Mouse (Mus musculus): ENCODE results near the gene Ankrd9. TPM values are rescaled to one million over a fixed set of nuclear protein-coding genes. Genes with fewer than 3 reads are reported as not detected.
A peak's percentile ranks its signal among the peaks of the same experiment; 100 is the strongest.

Ankrd9 gene
- polyA plus RNA-seq (2016; fragmentation: Nextera tagmentation; extraction: Ambion mirVana): 14.8 and 19.1 TPM in 2 replicates

DNA sequence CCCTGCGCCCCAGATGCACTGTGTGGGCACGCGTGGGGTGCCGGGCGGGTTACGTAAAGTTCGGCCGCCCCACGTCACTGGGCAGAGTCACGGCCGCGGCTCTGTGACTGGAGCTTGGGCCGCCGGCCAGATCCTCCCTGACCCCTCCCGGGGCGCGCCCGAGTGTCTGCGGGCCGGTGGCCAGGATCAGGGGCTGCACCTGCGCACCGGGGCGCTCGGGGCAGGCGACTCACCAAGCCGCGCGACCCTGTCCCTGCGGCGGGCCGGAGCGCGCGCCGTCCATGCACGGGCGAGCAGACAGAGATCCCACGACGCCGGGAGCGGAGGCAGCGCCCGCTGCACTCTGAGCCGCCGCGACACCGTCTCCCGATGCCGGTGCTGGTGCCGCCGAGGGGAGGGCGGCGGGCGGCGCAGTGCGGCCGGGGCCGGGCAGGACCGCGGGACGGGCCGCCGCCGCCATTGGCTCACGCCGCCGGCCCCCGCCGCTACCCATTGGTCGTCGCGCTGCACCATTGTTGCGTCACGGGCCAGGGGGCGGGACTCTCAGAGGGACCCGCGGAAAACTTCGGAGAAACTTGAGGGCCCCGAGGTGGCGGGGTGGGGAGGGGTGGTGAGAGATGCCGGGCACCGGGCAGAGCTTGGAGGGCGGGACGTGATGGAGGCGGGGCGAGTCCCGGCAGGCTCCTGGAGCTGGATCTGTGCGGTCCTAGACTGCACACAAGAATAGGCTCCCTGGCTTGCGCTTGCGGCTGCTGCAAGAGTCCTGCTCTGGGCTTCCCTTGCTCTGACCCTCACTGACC is at the start of gene Ankrd9:
TSS of gene Ankrd9 (minus strand) at position 434 of the 800 bp plus-strand sequence.
- under 1% methylated on average over 86 of the region's 90 CpGs for WGBS

DNA sequence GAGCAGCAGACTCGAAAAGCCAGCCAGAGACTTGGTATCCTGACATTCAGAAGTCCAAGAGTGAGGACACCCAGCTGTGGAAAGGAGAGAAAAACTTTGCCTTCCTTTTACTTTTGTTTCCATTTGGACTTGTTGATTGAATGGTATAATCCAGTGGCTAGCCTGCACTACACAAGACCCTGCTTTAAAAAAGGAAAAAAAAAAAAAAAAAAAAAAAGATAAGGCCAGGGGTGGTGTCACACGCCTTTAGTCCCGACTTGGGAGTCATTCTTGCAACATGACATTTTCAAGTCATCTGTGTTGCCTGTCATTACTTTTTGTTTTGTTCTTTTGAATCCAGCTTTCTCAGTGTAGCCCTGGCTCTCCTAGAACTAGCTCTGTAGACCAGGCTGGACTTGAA is 42.7 kb upstream of the Ankrd9 start:
- Histone ChIP-seq H3K27me3 (ENCODE audit: insufficient read depth, poor library complexity, severe bottlenecking) (no peaks in the 10 kb centered on the region), H3K36me3 (no peaks in the 10 kb centered on the region), H3K9me3 (no peaks in the 10 kb centered on the region), H3K4me1 (0 out of 2 replicates have a peak, but pooled peaks cover 6% of the 10 kb centered on the region), H3K4me3 (no peak overlapping the region), H3K27ac (no peak overlapping the region)
- 46% methylated on average over 3 of the region's 3 CpGs for WGBS
- DNase-seq (ENCODE audit: low spot score): no peak

More for the DNA sequence above, at the start of gene Ankrd9:
- Histone ChIP-seq H3K4me1 (peaks cover 33% of the 10 kb centered on the region), H3K27ac (peak within 1 kb of the TSS; percentile 94), H3K36me3 (peaks cover 36% of the 10 kb centered on the region), H3K4me3 (peak within 1 kb of the TSS; percentile 91), H3K9me3 (no peaks in the 10 kb centered on the region), H3K27me3 (ENCODE audit: insufficient read depth, poor library complexity, severe bottlenecking) (peaks cover 17% of the 10 kb centered on the region)
- DNase-seq (ENCODE audit: low spot score): peak; percentile 99

DNA sequence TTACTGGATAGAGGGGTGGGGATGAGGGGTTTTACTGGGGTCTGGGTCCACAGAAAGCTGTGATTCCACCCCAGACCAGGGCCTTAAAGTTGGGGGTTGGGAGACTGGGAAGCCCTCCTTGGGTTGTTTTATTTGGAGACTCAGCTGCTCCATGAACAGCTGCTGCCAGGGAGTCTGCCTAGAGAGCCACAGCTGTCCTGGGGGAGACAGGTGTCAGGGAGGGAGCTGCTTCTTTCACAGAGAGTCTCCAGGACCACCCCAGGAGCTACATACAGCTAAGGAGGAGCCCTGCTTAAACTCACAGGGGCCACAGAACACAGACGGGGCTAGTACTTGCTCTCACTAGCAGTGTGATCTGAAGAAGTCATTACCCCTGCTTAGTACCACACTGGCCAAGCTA is 42.3 kb upstream of the Ankrd9 start:
- Histone ChIP-seq H3K27me3 (ENCODE audit: insufficient read depth, poor library complexity, severe bottlenecking) (no peaks in the 10 kb centered on the region), H3K9me3 (no peaks in the 10 kb centered on the region), H3K36me3 (no peaks in the 10 kb centered on the region), H3K4me3 (no peak overlapping the region), H3K27ac (no peak overlapping the region), H3K4me1 (peaks cover 10% of the 10 kb centered on the region)
- DNase-seq (ENCODE audit: low spot score): no peak
- 25% methylated on average over 1 of the region's 1 CpGs for WGBS

GRCm38 (mm10) chr12:111019086-111019485 is 40.2 kb upstream of the Ankrd9 start:
- Histone ChIP-seq H3K27me3 (ENCODE audit: insufficient read depth, poor library complexity, severe bottlenecking) (no peaks in the 10 kb centered on the region), H3K27ac (no peak overlapping the region), H3K4me1 (peaks cover 16% of the 10 kb centered on the region), H3K4me3 (no peak overlapping the region), H3K9me3 (no peaks in the 10 kb centered on the region), H3K36me3 (no peaks in the 10 kb centered on the region)
- no peak for DNase-seq (ENCODE audit: low spot score)
- WGBS: 83% methylated on average over 2 of the region's 2 CpGs

DNA sequence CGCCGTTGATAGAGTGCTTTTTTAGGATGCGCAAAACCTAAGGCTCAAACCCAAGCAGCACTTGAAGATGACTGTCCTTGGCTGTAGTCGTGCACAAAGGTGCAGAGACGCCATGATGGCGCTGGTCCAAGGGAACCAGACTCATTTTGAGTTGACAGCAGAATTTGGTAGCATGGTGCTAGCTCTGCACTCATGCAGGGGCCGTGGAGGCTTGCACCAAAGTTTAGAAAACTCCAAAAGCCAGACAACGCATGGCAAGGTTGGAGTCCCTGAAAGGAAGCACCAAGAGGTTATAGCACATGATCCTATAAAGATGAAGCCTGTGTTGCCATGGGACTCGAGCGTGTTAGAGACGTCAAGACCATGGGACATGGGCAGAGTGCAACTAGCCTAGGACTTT is 39.2 kb upstream of the Ankrd9 start:
- peaks cover 15% of the 10 kb centered on the region for H3K4me1 ChIP-seq
- 90% methylated on average over 11 of the region's 11 CpGs for WGBS
- H3K9me3 ChIP-seq: no peaks in the 10 kb centered on the region
- no peaks in the 10 kb centered on the region for H3K27me3 ChIP-seq (ENCODE audit: insufficient read depth, poor library complexity, severe bottlenecking)
- no peaks in the 10 kb centered on the region for H3K36me3 ChIP-seq
- DNase-seq (ENCODE audit: low spot score): no peak
- H3K27ac ChIP-seq: no peak overlapping the region
- H3K4me3 ChIP-seq: no peak overlapping the region

- H3K36me3 ChIP-seq: no peaks in the 10 kb centered on the region
- H3K4me3 ChIP-seq: no peak overlapping the region
- DNase-seq (ENCODE audit: low spot score): no peak
- no peak overlapping the region for H3K27ac ChIP-seq
- H3K9me3 ChIP-seq: no peaks in the 10 kb centered on the region
- peaks cover 15% of the 10 kb centered on the region for H3K4me1 ChIP-seq
- WGBS: 83% methylated on average over 3 of the region's 3 CpGs
- no peaks in the 10 kb centered on the region for H3K27me3 ChIP-seq (ENCODE audit: insufficient read depth, poor library complexity, severe bottlenecking)
These were observed 38.0 kb upstream of the Ankrd9 start for GRCm38 (mm10) chr12:111016807-111017206.

- H3K27me3 ChIP-seq (ENCODE audit: insufficient read depth, poor library complexity, severe bottlenecking): no peaks in the 10 kb centered on the region
- H3K9me3 ChIP-seq: no peaks in the 10 kb centered on the region
- DNase-seq (ENCODE audit: low spot score): no peak
- no peaks in the 10 kb centered on the region for H3K36me3 ChIP-seq
- H3K27ac ChIP-seq: peak overlapping the region; percentile 85
- 22% methylated on average over 6 of the region's 6 CpGs for WGBS
- H3K4me1 ChIP-seq: peaks cover 55% of the 10 kb centered on the region
- no peak overlapping the region for H3K4me3 ChIP-seq
These were observed 30.9 kb upstream of the Ankrd9 start for GRCm38 (mm10) chr12:111009615-111010257.

GRCm38 (mm10) chr12:111008500-111009490 is 30.0 kb upstream of the Ankrd9 start:
- Histone ChIP-seq H3K9me3 (no peaks in the 10 kb centered on the region), H3K27ac (peak overlapping the region; percentile 85), H3K4me1 (peaks cover 55% of the 10 kb centered on the region), H3K36me3 (no peaks in the 10 kb centered on the region), H3K4me3 (no peak overlapping the region), H3K27me3 (ENCODE audit: insufficient read depth, poor library complexity, severe bottlenecking) (no peaks in the 10 kb centered on the region)
- 47% methylated on average over 11 of the region's 11 CpGs for WGBS
- no peak for DNase-seq (ENCODE audit: low spot score)

DNA sequence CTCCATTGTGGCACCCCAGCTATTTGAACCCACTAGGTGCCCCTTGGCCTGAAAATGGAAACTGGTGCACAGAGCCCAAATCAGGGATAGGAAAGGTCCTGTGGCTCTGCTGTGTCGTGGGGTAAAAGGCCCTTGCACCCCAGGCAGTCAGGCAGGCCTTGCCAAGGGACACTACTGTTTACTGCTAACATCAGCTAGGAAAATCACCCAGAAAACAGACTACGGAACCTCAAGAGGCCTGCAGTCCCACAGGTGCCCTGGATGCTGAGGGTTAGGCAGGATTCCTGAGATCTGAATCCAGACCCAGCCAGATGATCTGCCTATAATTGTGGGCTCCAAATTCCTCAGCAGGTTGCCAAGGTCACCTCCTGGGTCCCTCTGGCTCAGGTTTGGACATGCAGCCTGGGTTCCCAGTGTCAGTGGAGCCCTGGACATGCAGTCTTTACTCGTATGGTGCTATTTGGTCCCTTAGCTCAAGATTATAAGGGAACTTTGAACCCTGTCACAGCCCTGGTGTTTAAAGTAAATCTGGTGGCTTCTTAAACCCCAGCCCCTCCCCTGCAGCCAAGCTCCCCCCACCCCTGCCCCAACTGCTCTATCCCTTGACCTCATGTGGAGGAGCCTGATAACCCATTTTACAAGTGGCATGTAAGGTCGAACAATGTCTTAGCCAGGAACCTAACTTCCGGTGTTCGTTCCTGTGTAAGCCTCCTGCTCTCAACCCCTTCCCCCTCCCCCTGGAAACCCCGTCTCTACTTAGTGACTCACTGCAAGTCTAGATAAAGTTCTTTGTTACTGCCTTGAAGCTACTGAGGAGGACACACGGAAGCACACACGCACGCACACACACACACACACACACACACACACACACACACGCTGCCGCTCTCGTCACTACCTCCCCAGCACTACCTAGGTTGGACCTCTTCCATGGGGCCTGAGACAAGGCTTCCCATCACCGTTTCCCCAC is 28.6 kb upstream of the Ankrd9 start:
- DNase-seq (ENCODE audit: low spot score): peak; percentile 91
- no peaks in the 10 kb centered on the region for H3K27me3 ChIP-seq (ENCODE audit: insufficient read depth, poor library complexity, severe bottlenecking)
- H3K36me3 ChIP-seq: no peaks in the 10 kb centered on the region
- H3K9me3 ChIP-seq: no peaks in the 10 kb centered on the region
- H3K27ac ChIP-seq: peak overlapping the region; percentile 85
- peaks cover 55% of the 10 kb centered on the region for H3K4me1 ChIP-seq
- no peak overlapping the region for H3K4me3 ChIP-seq
- WGBS: 52% methylated on average over 14 of the region's 14 CpGs

GRCm38 (mm10) chr12:111006339-111006738 is 27.5 kb upstream of the Ankrd9 start:
- H3K4me3 ChIP-seq: no peak overlapping the region
- no peaks in the 10 kb centered on the region for H3K36me3 ChIP-seq
- no peaks in the 10 kb centered on the region for H3K9me3 ChIP-seq
- 67% methylated on average over 5 of the region's 5 CpGs for WGBS
- H3K27me3 ChIP-seq (ENCODE audit: insufficient read depth, poor library complexity, severe bottlenecking): no peaks in the 10 kb centered on the region
- no peak for DNase-seq (ENCODE audit: low spot score)
- peaks cover 55% of the 10 kb centered on the region for H3K4me1 ChIP-seq
- H3K27ac ChIP-seq: peak overlapping the region; percentile 85

GRCm38 (mm10) chr12:111005803-111006202 is 27.0 kb upstream of the Ankrd9 start:
- H3K27me3 ChIP-seq (ENCODE audit: insufficient read depth, poor library complexity, severe bottlenecking): no peaks in the 10 kb centered on the region
- H3K4me3 ChIP-seq: no peak overlapping the region
- no peaks in the 10 kb centered on the region for H3K9me3 ChIP-seq
- peak overlapping the region; percentile 85; the same call in 1 of the 2 replicates for H3K27ac ChIP-seq
- DNase-seq (ENCODE audit: low spot score): no peak
- H3K36me3 ChIP-seq: no peaks in the 10 kb centered on the region
- H3K4me1 ChIP-seq: peaks cover 55% of the 10 kb centered on the region
- 72% methylated on average over 6 of the region's 6 CpGs for WGBS

- WGBS: 73% methylated on average over 9 of the region's 9 CpGs
- no peak for DNase-seq (ENCODE audit: low spot score)
These were observed 25.3 kb upstream of the Ankrd9 start for GRCm38 (mm10) chr12:111004142-111004541.

More at GRCm38 (mm10) chr12:111004142-111004541, 25.3 kb upstream of the Ankrd9 start:
- Histone ChIP-seq H3K27me3 (ENCODE audit: insufficient read depth, poor library complexity, severe bottlenecking) (no peaks in the 10 kb centered on the region), H3K27ac (no peak overlapping the region), H3K36me3 (no peaks in the 10 kb centered on the region), H3K4me3 (no peak overlapping the region), H3K9me3 (no peaks in the 10 kb centered on the region), H3K4me1 (peaks cover 43% of the 10 kb centered on the region)
